Mouse (Mus musculus): Measurements from ENCODE around the gene Gm17949. TPM values are rescaled to one million over a fixed set of nuclear protein-coding genes. Genes with fewer than 3 reads are reported as not detected.

Gm17949 gene
- total RNA-seq (2021): under 1 TPM; 0.37 to 0.38 TPM
- long read RNA-seq, partial matches to known transcripts: 0 of 1 reads
- long read RNA-seq, other reads (novel, unspliced or antisense): 1 of 1 reads

DNA sequence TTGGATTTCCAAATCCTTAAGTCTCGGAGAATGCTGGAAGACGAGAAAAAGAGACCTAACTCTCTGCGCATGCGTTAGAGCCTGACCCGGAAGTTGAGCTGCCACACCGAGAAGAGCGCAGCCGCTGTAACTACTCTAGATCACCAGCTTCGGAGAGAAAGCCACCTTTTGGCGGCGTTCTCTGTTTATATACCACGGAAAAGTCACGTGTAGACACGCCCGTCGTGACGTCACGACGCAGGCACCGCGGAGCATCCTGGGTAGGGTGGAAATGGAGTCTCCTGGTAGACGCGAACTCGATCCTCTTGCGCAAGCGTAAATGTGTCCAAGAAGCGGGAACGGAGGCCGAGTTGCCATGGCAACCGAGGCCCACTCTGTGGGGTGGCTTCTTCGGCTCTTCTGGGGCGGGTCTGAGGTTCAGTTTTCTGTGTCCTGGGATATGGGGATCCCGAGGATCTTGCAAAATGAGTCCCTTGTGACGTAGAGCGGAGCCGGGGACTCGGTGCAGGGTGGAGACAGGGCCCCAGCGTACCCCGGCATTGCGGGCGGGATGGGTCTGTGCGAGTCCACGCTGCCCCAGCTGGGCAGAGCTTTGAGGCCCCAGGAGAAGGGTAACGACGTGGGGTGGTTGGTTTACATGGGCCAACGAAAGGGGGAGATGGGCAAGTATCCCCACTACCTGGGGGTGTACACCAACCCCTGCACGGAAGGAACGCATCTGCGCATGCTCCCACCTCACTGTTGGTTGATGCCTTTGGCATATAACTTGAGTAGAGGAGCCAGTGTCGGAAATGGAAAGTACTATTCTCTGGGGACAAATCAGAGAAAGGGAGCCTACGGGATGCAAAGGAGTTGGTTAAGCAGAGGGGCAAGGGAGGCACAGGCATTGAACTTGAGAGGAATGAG, at the start of gene Gm17949, which contains the start of gene Gtf2f1:
Gm17949 (plus strand) TSS at position 234 of the 906 bp plus-strand sequence.
Gtf2f1 (minus strand) TSS at position 53 of the 906 bp plus-strand sequence.
- DNase-seq (ENCODE audit: low spot score in 2 of 2): peak; percentile 91 to 99

DNA sequence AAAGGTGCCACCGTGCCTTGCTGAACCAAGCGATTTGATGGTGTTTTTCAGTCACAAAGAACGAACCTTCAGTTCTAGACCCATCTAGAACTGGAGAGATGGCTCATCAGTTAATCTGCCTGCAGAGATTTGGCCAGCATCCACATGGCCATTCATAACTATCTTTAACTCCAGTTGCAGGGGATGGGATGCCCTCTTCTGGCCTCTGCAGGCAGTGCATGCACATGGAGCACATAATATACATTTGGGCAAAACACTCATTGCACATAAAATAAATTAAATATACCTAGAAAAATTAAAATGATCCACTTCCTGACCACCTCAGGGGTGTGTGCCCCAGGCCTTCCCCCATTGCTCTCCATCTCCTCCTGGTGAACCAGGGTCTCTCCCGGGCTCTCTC, 49.4 kb upstream of the Gm17949 start:
- DNase-seq (ENCODE audit: low spot score in 2 of 2): no peak

DNA sequence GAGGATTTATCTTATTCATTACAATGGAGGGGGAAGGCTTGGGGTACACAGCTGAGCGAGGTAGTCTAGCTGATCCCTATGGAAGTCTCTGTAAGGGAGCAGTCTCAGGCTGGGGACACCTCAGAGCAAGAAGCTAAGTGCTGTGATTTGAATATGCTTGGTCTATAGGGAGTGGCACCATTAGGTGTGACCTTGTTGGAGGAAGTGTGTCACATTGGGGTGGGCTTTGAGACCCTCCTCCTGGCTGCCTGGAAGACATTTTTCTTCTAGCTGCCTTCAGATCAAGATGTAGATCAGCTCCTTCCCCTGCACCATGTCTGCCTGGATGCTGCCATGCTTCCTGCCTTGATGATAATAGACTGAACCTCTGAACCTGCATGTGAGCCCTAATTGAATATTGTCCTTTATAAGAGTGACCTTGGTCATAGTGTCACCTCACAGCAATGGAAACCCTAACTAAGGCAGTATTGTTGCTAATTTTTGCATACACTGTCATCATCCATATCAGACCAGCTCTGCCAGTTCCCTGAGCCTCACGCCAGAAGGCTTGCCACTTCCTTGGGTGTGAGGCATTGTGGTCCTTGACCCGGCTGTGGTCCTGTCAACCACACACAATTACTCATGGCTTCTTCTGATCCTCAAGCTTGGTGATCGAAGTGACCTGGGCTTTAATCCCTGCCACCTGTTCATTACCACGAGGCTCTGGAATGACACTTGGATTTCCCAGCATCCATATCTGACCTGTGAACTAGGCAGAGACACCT, 48.4 kb upstream of the Gm17949 start:
- DNase-seq (ENCODE audit: low spot score in 2 of 2): no peak

DNA sequence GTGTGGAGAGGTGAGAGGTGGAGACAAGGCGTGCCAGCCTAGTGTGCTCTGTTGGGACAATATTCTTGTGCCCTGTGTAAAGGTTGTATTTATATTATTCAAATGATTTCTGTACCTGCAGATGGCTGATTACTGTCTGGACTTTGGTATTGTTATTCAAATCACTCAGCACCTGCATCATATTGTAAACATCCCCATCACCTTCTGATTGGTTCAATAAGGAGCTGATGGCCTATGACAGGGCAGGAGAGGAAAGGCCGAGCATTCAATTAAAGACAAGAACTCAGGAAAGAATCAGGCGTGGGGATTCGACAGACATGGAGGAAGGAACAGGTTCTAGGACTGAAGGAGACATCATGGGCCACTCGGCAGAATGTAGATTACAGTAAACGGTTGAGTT, 47.6 kb upstream of the Gm17949 start:
- no peak for DNase-seq (ENCODE audit: low spot score in 2 of 2)

- DNase-seq (ENCODE audit: low spot score in 2 of 2): no peak
Observed at GRCm38 (mm10) chr17:56969321-56969720, 41.9 kb upstream of the Gm17949 start.

- DNase-seq (ENCODE audit: low spot score in 2 of 2): no peak
Observed at GRCm38 (mm10) chr17:56970081-56970480, 41.2 kb upstream of the Gm17949 start.

DNA sequence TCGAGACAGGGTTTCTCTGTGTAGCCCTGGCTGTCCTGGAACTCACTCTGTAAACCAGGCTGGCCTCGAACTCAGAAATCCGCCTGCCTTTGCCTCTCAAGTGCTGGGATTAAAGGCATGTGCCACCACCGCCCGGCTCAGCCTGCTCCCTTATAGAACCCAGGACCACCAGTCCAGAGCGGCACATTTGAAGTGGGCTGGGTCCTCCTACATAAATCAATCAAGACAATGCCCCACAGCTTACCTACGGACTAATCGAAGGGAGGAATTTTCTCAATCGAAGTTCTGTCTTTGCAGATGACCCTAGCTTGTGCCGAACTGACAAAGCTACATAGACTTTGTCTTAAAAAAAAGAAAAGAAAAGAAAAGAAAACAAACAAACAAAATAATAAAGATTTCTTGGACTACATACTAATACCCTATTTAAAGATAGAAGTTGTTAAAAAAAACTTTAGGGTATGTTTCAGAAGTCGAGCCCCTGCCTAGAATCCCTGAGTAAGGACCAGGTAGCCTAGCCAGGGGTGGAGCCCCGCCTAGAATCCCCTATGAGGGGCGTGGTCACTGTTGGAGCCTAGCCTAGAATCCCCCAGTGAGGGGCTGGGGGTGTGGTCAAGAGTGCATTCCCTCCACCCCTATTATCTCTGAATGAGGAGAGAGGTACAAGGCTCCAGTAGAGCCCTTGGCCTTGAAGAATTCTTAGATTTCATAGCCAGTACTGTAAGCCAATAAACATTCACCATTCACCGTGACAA, 37.1 kb upstream of the Gm17949 start:
- no peak for DNase-seq (ENCODE audit: low spot score in 2 of 2)

DNA sequence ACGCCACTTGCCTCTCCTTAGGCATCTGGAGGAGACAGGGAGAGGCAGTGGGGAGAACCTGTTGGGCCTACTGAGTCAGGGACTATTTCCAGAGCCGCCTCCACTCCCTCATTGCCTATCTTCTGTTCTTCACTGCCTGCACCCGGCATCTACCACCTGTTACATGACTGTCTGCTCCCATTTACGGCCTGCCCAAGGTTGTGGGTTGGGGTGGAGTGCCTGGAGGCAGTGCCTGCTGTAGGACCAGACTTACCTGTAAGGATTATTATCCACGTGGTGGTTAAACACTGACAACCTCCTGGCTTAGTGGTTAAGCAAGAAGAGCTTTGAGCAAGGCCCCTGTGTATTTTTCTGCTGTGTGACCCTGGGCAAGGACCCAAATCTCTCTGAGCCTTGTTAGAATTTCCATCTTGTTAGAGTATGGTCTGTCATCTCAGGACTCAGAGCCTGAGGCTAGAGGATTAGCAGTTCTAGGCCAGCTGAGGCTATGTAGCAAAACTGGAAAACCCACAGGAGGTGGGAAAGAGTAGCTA, 36.5 kb upstream of the Gm17949 start:
- DNase-seq (ENCODE audit: low spot score in 2 of 2): no peak

DNA sequence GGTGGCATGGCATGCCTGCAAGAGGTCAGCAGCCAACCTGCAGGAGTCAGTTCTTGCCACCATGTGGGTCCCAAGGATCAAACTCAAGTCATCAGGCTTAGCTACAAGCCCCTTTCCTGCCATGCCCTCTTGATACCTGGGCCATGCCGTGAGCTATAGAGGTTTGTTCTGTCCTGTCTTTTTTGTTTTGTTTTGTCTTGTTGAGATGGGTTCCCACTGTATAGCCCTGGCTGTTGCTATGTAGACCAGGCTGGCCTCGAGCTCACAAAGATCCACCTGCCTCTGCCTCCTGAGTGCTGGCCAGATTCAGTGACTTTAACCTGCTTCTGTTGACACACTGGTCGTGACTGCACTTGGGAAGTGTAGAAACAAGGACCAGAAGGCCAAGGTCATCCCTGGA, 35.9 kb upstream of the Gm17949 start:
- DNase-seq (ENCODE audit: low spot score in 2 of 2): no peak

- DNase-seq (ENCODE audit: low spot score in 2 of 2): no peak
Observed at GRCm38 (mm10) chr17:56976531-56977390, 34.5 kb upstream of the Gm17949 start.

DNA sequence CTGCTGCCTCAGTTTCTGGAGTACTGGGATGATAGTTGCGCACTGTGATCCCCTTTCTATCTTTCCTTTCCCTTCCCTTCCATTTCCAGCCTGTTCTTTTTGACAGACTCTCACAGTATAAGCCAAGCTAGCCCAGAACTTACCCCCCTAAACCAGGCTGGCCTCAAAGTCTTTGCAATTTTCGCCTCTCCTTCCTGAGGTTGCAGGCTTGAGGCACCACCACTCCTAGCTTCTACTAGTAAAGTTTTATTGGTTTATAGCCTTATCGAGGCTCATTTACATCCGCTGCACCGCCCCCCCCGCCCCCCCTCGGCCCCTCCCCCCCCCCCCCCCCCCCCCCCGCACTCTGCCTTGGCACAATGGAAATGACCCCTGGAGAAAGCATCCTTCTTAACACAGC, 31.7 kb upstream of the Gm17949 start:
- DNase-seq (ENCODE audit: low spot score in 2 of 2): no peak

GRCm38 (mm10) chr17:56981049-56981448, 30.2 kb upstream of the Gm17949 start:
- no peak for DNase-seq (ENCODE audit: low spot score in 2 of 2)

- DNase-seq (ENCODE audit: low spot score in 2 of 2): no peak
Observed at GRCm38 (mm10) chr17:56982013-56982412, 29.3 kb upstream of the Gm17949 start, which contains the start of gene Acer1. Acer1 (minus strand) TSS chr17:56982126.

DNA sequence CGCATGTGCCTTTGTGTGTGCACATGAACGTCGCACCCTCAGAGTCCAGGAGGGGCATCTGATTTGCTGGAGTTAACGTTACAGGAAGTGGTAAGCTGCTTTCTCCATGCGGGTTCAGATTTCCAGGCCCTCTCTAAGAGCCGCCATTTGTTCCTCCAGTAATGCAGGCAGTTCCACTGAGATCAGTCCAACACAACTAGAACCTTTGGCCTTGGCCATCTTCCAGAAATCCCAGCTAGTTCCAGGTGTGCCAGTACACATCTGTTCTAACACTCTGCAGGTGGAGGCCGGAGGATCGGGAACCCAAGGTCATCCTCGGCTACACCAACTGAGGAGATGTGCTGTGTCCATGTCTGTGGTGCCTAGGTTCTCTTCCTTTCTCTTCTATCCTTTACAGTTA, 26.4 kb upstream of the Gm17949 start:
- no peak for DNase-seq (ENCODE audit: low spot score in 2 of 2)

DNA sequence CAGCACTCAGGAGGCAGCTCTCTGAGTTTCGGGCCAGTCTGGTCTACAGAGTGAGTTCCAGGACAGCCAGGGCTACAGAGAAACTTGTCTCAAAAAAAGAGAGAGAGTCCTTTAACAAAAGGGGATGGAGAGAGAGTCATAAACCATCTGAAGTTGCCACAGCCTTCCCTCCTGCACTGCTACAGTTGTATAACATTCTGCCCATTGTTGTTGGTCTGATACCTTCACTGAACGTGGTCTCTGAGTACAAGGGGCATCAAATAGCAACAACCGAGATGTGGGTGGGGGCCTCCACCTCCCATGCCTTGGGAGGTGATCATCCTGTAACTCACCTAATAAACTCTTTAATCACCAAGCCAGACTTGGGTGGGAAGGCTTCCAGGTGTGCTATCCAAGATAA, 25.6 kb upstream of the Gm17949 start:
- no peak for DNase-seq (ENCODE audit: low spot score in 2 of 2)

- DNase-seq (ENCODE audit: low spot score in 2 of 2): no peak
Observed at GRCm38 (mm10) chr17:56986105-56986805, 25.0 kb upstream of the Gm17949 start.

DNA sequence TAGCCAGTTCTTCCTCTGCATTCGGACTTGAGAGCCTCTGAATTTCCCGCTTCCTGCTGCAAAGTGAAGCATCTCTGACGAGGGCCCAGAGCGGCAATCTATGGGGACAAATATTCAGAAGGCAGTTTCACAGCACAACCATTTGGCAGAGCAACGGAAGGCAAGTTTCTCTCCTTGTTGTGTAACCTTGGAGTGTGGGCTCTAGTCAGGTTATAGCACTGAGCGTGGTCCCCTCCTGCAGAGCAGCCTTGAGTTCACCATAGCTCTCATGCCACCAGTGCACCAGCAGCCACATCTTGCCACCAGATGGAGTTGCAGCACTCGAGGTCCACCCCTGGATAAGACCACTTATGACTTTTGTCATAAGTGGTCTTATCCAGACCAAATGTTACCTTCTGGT, 22.8 kb upstream of the Gm17949 start:
- no peak for DNase-seq (ENCODE audit: low spot score in 2 of 2)

GRCm38 (mm10) chr17:56988921-56989430, 22.3 kb upstream of the Gm17949 start:
- DNase-seq (ENCODE audit: low spot score in 2 of 2): no peak

- peak in 1 of 2 experiments; percentile 91 for DNase-seq (ENCODE audit: low spot score in 2 of 2)
Observed at GRCm38 (mm10) chr17:56989467-56990114, 21.7 kb upstream of the Gm17949 start.

Data from layer of hippocampus, adult 18-20 months (tissue).